Mouse (Mus musculus) urinary bladder, postnatal 14 days (tissue): ENCODE measurements at regions not wholly inside any gene's neighbourhood (a gene's known extent, or its start where the extent isn't known, plus 50 kb on each side); places are given as distances from the start of the nearest gene placed in this dataset.
"Not testable (repeated sequence)": the region's sequence is repeated elsewhere in the genome, so short reads cannot be mapped to it uniquely, and the experiment has no call there.

Experiments used
- DNase-seq: peaks from one replicate; pipeline ENCODE4 v3.0.0; 2021; ENCODE audit warnings: low spot score

- peak; percentile 72 for DNase-seq
Measured at GRCm38 (mm10) chr12:109749711-109750243, 149.6 kb upstream of the Rtl1 start.

- DNase-seq = no peak
Measured at GRCm38 (mm10) chr12:109754986-109755385, 154.9 kb upstream of the Rtl1 start.

DNA sequence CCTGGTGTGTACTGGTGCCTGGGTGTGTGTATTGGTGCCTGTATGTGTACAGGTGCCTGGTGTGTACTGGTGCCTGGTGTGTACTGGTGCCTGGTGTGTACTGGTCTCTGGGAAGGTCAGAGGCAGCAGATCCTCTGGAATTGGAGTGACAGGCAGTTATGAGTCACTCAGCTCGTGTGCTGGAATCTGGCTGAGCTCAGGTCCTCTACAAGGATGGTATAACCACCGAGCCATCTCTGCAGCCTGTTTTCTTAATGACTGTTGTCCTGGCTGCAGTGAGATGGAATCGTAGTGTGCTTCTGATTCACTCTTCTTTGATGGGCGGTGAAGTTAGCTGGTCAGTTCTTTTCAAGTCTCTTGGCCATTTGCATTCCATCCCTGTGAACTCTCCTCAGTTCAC, 164.2 kb upstream of the Rtl1 start:
- no peak for DNase-seq

GRCm38 (mm10) chr12:109766602-109767001, 166.5 kb upstream of the Rtl1 start:
- not testable (repeated sequence) for DNase-seq

- no peak for DNase-seq
Measured at GRCm38 (mm10) chr12:109772543-109772942, 172.4 kb upstream of the Rtl1 start.

DNA sequence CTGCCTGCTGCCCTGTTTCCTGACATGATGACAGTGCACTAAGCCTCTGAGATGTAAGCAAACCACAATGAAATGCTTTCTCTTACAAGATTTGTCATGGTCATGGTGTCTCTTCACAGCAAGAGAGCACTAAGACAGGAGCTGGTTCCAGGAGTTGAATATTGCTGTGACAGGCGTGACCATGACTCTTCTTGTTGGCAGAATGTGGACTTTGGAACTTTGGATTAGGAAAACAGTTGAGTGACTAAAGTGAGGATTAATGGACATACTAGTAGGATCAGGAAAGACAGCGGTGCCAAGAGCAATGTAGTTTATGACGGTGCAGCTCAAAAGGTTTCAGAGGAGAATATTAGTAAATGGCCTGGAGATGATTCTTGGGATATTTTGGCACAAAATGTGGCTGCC, 173.8 kb upstream of the Rtl1 start:
- DNase-seq = no peak

DNA sequence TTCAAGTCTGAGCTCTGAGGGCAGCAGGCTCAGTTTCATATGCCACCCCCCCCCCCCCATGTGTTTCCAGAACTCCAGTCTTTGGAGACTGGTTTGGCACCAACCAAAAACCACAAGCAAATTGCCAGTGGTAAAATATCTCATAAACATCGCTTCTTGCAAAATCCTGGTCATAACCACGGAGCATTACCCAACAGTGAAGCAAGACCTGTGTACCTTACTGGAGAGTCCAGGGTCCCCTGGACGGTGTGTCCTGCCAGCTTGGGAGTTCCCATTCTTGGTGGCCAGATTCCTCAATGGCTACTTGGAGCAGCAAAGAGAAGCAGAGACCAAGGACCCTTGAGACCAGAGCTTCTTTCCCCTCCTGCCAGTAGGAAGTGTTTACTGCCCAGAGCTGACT, 198.7 kb upstream of the Rtl1 start:
- DNase-seq = no peak

- DNase-seq = no peak
Measured at GRCm38 (mm10) chr12:109799395-109799794, 199.3 kb upstream of the Rtl1 start.

GRCm38 (mm10) chr12:109827241-109827915, 227.2 kb upstream of the Rtl1 start:
- DNase-seq = no peak

GRCm38 (mm10) chr12:109830303-109831020, 230.3 kb upstream of the Rtl1 start:
- DNase-seq = peak; percentile 27

- no peak for DNase-seq
Measured at GRCm38 (mm10) chr12:109832964-109833363, 232.8 kb upstream of the Rtl1 start.

GRCm38 (mm10) chr12:109836521-109836920, 236.4 kb upstream of the Rtl1 start:
- DNase-seq = no peak

DNA sequence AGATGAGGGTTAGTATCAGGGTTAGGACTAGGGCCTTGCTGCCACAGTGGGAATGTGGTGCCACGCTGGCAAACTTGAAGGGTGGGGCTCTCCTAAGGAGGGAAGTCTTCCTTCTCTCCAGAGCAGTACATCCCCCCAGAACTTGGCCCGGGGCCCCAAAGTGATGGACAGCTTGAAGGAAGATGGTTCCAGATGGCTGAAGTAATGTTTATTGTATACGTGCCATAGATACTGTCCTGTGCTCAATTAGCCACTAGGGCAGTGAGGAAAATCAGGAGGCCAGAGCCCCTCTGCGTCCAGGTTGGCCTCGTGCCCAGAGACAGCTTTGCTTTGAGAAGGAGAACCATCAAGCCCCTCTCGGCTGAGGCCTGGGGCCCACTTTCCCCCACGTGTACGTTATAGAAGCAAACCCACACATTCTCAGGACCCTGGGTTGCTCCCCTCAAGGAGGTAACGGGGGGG, 239.0 kb upstream of the Rtl1 start:
- no peak for DNase-seq

DNA sequence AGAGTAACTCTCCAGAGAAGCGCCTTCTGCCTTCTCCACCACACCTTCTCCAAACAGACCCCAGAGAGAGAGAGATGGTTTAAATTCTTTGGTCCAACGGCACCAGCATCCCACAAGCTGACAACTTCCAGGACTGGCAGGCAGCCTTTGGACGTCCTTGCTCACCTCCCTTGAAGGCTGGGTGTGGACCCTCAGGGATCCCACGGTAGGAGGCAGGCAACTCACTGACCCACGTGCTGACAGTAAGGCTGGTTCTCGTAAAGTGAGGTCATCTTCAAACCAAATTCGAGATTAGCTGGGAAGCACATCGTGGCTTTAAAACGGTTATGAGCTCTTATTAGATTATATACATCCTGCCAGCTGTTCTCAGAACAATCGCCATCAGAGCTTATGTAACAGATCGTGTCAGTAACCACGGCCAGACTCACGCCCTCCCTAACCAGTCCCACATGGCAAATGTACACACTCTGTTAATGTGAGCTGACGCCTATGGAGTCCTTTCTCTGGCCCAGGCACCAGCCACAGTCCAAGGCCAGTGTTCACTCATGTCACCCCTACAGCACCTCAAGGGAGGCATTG, 239.9 kb upstream of the Rtl1 start:
- DNase-seq = no peak

GRCm38 (mm10) chr12:109844723-109845601, 244.8 kb upstream of the Rtl1 start:
- no peak for DNase-seq

- DNase-seq = peak; percentile 29
Measured at GRCm38 (mm10) chr12:109845602-109845906, 245.4 kb upstream of the Rtl1 start.

DNA sequence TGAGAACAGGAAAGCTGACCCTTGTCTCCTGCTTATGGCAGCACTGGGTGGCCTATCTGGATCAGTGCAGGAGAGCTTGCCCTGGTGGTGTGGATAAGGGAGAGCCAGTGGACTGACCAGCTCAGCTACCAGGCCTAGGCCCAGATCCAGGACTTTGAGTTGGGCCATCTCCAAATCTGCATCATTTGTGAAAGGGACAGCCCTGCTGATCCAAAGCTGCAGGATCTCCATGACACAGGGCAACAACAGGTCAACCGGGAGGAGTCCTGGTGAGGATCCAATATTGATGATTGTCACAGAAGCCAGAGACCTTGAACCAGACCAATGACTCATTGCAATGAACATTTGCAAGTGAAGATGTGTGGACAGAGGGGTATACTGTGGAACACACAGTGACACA, 256.2 kb upstream of the Rtl1 start:
- no peak for DNase-seq

DNA sequence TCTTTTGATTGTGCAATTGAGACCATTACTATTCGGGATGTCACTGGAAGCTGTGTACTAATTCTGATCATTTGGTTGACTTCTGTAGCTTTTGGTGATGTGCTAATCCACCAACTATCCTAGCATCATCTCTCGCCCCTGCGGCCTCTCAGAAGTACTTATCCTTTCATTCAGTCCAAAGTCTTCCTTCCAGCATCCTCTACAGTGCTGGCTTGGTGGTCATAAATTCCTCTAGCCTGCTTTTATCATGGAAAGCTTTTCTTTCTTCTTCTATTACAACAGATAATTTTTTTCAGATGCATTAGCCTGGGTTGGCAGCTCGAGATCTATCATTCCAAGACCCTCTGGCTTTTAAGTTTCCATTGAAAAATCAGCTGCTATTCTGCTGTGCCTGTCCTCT, 257.6 kb upstream of the Rtl1 start:
- DNase-seq = no peak

DNA sequence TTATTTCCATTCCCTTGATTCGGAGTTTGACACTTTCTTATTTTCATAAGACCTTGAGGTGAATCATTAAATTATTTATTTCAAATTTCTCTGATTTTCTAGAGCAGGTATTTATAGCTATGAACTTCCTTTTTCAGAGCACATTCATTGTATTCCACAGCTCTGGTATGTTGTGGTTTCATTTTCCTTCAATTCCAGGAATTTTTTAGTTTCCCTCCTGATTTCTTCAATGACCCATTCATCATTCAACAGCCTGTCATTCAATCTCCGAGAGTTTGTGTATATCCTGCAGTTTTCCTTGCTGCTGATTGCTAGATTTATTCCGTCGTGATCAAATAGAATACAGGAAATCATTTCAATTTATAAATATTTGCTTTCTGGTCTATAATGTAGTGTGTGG, 264.7 kb upstream of the Rtl1 start:
- DNase-seq = no peak

GRCm38 (mm10) chr12:109871021-109871420, 270.9 kb upstream of the Rtl1 start:
- DNase-seq = no peak

DNA sequence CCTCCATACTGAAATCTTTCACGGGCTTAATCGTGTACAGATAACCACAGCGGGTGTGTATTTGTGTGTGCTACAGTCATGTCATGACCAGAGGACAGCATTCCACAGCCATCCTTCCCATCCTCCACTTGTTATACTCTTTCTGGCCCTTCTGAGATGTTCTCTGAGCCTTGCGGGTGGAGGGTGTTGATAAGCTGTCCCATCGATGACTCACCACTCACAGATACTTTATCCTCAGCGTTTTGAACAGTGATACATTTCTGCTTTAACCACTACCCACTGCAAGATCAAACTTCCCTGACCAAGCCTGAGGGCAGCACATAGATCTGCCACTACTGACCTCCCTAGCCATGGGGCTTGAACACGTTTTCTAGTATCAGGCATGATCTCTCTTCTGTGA, 274.3 kb upstream of the Rtl1 start:
- no peak for DNase-seq

DNA sequence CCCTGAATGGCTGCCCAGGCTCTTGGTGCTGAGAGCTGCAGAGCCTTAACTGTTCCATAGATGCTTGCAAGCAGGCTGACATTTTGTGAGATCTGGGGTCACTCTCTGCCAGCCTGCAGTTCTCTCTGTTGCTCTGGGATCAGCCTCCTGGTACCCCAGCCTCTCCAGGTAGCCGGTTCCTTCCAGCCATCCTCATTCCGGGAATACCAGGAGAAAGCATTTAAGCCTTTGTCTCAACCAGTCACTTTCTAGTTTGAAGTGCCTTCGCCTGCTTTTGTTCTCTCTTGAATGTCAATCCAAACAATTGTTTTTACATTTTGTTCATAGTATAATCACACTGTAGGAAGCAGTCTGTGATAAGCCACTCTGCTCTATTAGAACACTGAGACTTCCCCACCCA, 281.0 kb upstream of the Rtl1 start:
- no peak for DNase-seq
